Mouse (Mus musculus): ENCODE results near the gene Tmed3. TPM values are rescaled to one million over a fixed set of nuclear protein-coding genes. Genes with fewer than 3 reads are reported as not detected.

Gene Tmed3
- polyA plus RNA-seq (2012; ENCODE audit: low replicate concordance) = 24.2 and 25.2 TPM in 2 replicates

GRCm38 (mm10) chr9:89704265-89705196 is at the start of gene Tmed3:
Gene Tmed3 (minus strand): TSS chr9:89705068.

GRCm38 (mm10) chr9:89738295-89738694 is 33.4 kb upstream of the Tmed3 start, which contains the start of gene Ankrd34c:
Gene Ankrd34c (minus strand): TSS chr9:89738475.

Other genes starting within 250 kb of the Tmed3 start
- not detected in 2 replicates for gene Minar1, start 81.9 kb downstream of the Tmed3 start, polyA plus RNA-seq (2012; ENCODE audit: low replicate concordance)
- gene Ankrd34c, start 33.4 kb upstream of the Tmed3 start, polyA plus RNA-seq (2012; ENCODE audit: low replicate concordance) = not detected in 2 replicates
- 0.05 TPM in 1 of 2 replicates, not detected in the other for gene Rasgrf1, start 204.8 kb upstream of the Tmed3 start, polyA plus RNA-seq (2012; ENCODE audit: low replicate concordance)